Mouse (Mus musculus): Measurements from ENCODE around the gene Filip1l.
"Not testable (repeated sequence)": the region's sequence is repeated elsewhere in the genome, so short reads cannot be mapped to it uniquely, and the experiment has no call there.

The Filip1l gene

GRCm38 (mm10) chr16:57389566-57390251, 36.8 kb downstream of the Filip1l start:
- CTCF ChIA-PET = interaction anchor here in 1 of 4 experiments (1.0 kb wide), 1 partner anchor 9 kb away, joined by 3 read pairs; no protein-coding TSS in a partner anchor
- POLR2A ChIA-PET = no interaction called here

GRCm38 (mm10) chr16:57391171-57391570, 38.3 kb downstream of the Filip1l start:
- CTCF ChIA-PET, POLR2A ChIA-PET: not testable (repeated sequence)

DNA sequence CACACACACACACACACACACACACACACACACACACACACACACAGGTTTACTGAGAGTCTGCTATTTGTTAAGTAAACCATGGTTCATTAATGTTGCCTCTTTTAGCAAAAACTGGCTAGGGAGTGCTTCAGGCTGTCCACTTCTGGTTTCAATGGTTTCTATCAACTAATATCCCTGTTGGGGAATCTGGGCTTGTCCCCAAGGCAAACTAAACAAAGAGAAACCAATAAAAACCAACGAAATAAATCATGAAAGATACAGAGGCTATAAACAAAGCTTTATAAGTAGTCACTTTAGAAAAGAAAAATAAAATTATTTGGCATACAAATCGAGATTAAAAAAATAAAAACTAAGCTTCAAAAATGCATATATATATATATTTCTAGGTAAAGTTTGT, 39.6 kb downstream of the Filip1l start:
- ChIA-PET CTCF (no interaction called here), POLR2A (no interaction called here)

GRCm38 (mm10) chr16:57393161-57393560, 40.3 kb downstream of the Filip1l start:
- POLR2A ChIA-PET = interaction anchor here in 1 of 4 experiments (0.6 kb wide), 1 partner anchor 1132 kb away, joined by 3 read pairs; no protein-coding TSS in a partner anchor
- CTCF ChIA-PET = interaction anchor here in 2 of 4 experiments (0.6 kb wide), 2 partner anchors 30 to 48 kb away, joined by 3 read pairs; no protein-coding TSS in a partner anchor

- CTCF ChIA-PET = interaction anchor here in 1 of 4 experiments (3.0 kb wide), 1 partner anchor 153 kb away, joined by 23 read pairs; no protein-coding TSS in a partner anchor
- POLR2A ChIA-PET = interaction anchor here in 1 of 4 experiments (1.5 kb wide), 1 partner anchor 17 kb away, joined by 4 read pairs; no protein-coding TSS in a partner anchor
Measured at GRCm38 (mm10) chr16:57396249-57396648, 43.4 kb downstream of the Filip1l start.

DNA sequence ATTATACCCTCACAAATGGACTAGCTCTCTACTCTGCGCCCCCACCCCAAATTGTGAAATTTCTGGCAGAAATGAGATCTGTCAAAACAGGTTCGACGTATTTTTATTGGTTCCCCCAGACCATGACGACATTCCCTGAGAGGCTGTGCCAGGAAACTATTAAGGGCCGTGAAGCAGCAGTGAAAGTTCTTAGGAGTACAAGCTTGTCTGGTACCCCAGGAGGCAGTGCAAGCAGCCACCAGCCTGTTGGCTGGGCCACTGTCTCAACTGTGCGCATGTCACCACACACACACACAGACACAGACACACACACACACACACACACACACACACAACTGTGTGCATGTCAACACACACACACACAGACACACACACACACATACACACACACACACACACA, 45.0 kb downstream of the Filip1l start:
- POLR2A ChIA-PET = interaction anchor here in 2 of 4 experiments (1.0 to 1.5 kb wide), 2 partner anchors 30 to 117 kb away, joined by 3 read pairs; no protein-coding TSS in a partner anchor
- CTCF ChIA-PET = interaction anchor here in 3 of 4 experiments (0.7 to 3.1 kb wide), 7 partner anchors 15 to 748 kb away, joined by 3 to 29 read pairs (median 9); partner anchors contain the start of gene Nit2 (in 1 of the 3)

DNA sequence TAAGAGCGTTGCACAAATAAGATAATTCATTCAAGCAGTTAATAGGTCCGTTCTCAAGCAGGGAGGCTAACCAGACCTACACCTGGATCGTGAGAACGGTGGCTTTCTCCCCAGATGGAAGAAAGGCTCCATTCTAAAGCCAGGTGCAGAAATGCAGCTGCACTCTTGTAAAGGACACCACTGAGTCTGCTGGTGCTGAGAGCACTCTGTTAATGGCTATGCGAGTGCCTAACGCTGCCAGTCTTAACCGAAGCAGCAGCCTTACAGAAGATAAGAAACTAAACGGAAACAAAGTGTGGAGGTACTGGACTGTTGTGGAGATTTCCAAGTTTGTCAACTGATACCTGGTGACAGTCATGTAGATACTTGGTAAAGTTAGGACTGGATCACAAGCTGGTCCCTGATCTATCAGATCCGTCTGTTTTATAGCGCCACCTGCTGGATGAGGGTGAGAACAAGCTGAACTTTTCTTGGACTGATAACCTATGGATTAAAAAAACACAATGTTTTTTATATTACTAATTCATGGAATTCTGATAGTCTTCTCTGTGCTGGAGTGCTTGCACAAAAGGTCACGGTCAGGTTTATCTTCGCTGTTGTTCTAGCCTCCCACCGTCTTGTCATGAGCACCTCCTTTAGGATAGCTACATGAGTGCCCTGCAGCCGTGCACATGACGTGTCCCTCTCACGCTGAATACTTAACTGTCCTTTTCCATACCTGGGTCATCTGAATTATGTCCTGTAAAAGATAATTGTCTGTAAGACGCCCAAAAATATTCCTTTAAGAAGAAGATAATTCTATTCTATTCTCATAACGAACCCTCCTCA, 45.7 kb downstream of the Filip1l start:
- CTCF ChIA-PET = interaction anchor here (0.6 to 3.1 kb wide), 40 partner anchors 8 to 749 kb away, joined by 3 to 29 read pairs (median 4); partner anchors contain the start of gene Nit2 (in 1 of the 4)
- POLR2A ChIA-PET = interaction anchor here in 3 of 4 experiments (0.8 to 1.5 kb wide), 4 partner anchors 15 to 155 kb away, joined by 3 read pairs; no protein-coding TSS in a partner anchor

DNA sequence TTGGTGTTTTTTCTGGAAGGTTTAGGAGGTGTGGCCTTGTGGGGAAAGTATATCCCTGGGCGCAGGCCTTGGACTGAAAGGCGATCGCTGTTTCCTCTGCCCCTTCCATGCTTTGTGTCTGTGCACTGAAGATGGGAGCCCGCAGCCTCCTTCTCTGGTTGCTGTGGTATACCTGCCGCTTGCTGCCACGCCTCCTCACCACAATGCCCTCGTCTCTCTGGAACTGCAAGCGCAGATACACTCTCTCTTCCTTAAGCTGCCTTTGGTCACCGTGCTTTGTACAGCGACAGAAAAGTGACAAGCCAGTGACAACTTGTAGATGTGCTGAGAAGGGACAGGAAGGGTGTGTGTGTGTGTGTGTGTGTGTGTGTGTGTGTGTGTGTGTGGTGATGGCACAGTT, 46.7 kb downstream of the Filip1l start:
- CTCF ChIA-PET = interaction anchor here in 2 of 4 experiments (1.0 to 3.1 kb wide), 5 partner anchors 11 to 233 kb away, joined by 3 to 29 read pairs (median 7); partner anchors contain the start of gene Nit2 (in 1 of the 2)

GRCm38 (mm10) chr16:57401702-57402101, 48.8 kb downstream of the Filip1l start:
- CTCF ChIA-PET = no interaction called here
- POLR2A ChIA-PET = no interaction called here

More for the DNA sequence above, 46.7 kb downstream of the Filip1l start:
- POLR2A ChIA-PET = interaction anchor here in 1 of 4 experiments (0.8 kb wide), 1 partner anchor 14 kb away, joined by 3 read pairs; no protein-coding TSS in a partner anchor

DNA sequence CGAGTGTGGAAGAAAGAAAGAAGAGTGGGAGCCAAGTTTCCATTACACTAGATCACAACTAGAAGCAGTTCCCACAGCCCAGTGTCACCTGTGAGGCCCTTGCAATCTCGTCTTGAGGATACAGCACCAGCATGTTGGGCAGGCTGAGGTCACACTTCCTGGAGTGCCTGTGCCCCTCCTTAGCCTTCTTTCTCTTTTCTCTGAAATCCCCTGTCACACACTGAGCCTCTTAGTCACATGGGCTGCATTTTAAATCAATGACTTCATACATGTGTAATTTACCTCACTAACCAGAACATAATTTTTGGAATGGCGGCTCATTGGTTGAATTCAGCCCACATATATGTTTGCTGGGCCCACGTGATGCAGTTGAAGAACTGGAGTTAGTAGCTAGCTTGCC, 50.0 kb downstream of the Filip1l start:
- CTCF ChIA-PET = no interaction called here
- POLR2A ChIA-PET = no interaction called here

DNA sequence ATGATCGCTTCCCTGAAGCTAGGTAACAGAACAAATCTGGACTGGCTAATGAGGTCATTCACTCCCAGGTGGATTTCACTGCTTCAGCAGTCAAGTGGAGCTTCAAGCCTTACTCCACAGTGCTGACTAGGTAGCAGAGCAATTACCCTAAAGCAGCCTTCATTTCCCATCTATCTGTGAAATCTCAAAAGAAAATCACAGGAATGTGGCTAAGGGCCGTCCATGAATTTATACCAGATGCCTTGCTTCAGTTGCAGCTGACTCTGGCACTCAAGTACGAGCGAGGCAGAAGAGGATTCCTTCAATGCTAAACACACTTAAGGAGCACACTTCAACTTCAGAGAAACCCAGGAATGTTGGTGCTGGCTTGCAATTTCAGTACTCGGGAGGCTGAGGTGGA, 50.9 kb downstream of the Filip1l start:
- ChIA-PET CTCF (no interaction called here), POLR2A (no interaction called here)

DNA sequence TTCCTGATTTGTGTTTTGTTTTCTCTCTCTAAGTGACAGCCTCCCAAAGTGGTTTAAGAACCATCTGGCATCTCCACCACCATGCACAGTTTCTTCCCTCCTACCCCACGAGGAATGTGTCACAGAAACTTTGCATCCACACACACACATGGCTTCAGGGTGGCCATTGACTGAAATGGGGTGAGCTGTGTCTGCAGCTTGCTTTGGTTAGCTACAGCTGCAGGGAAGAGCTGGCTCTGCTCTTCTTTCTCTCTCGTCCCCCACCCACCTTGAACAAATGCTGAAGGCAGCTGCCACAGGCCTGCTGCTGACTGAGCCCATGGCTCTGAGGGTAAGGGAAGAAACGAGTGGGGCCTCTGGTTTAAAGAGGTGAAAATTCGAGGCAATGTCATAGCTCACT, 59.9 kb downstream of the Filip1l start:
- CTCF ChIA-PET = interaction anchor here in 3 of 4 experiments (0.6 to 1.8 kb wide), 4 partner anchors 14 to 895 kb away, joined by 3 to 11 read pairs (median 6); no protein-coding TSS in a partner anchor
- POLR2A ChIA-PET = interaction anchor here in 1 of 4 experiments (0.6 to 0.8 kb wide), 2 partner anchors 14 to 16 kb away, joined by 3 to 4 read pairs; no protein-coding TSS in a partner anchor

DNA sequence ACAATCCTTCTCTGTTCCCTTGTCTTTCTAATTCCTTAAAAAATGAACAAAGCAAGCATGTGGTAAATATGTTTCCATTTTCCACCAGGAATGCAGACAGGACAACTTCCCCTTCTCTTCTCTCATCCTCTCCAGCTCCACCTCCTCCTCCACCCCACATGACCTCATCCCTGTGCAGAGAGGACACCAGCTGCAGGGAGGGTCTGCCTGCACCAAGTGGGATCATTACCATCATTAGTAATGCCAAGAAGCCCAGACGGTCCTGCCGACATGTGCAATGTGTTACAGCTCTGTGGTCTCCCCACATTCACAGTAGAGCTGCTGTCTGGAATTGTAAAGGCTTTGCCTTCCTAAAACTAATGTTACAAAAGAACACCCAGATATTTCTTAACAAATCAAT, 63.2 kb downstream of the Filip1l start:
- POLR2A ChIA-PET = interaction anchor here in 1 of 4 experiments (0.7 to 2.2 kb wide), 2 partner anchors 11 to 761 kb away, joined by 3 to 5 read pairs; no protein-coding TSS in a partner anchor
- CTCF ChIA-PET = interaction anchor here in 3 of 4 experiments (0.7 to 1.1 kb wide), 3 partner anchors 17 to 51 kb away, joined by 3 read pairs; no protein-coding TSS in a partner anchor

DNA sequence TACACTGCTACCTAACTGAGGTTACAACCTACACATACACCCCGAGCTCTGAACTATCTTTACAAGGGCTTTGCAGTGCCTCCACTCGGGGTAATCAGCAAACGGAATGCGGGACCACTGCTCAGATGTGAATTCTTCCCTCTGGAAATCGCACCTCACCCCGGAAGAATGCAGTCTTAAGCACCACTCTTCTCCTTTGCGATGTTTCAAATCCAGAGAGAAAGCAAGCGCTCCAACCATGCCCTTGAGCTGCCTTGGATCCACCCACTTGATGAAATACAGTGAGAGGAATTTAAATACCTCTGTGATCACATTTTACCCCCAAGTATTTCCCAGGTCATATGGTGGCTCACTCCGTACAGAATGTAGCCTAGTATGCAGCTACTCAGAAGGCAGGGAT, 64.1 kb downstream of the Filip1l start:
- ChIA-PET POLR2A (interaction anchor here in 1 of 4 experiments (1.3 kb wide), 1 partner anchor 137 kb away, joined by 3 read pairs; no protein-coding TSS in a partner anchor), CTCF (no interaction called here)

DNA sequence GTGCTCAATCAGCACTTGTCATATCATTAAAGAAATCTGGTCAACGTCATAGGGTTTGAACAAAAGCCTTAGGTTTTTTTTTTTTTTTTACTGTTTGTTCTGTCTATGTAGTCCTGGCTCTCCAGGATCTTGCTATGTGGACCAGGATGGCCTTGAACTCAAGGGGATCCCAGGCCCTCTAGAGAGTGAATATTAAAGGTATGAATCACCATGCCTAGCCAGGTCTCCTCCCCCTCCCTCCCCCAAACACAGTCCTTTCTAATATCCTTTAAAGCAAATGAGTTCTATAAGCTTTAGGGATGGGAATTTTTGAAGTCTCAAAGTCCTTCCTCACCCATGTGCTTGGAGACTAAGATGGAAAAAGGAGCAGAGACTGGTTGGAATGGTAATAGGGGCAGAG, 65.1 kb downstream of the Filip1l start:
- CTCF ChIA-PET = no interaction called here
- POLR2A ChIA-PET = no interaction called here

DNA sequence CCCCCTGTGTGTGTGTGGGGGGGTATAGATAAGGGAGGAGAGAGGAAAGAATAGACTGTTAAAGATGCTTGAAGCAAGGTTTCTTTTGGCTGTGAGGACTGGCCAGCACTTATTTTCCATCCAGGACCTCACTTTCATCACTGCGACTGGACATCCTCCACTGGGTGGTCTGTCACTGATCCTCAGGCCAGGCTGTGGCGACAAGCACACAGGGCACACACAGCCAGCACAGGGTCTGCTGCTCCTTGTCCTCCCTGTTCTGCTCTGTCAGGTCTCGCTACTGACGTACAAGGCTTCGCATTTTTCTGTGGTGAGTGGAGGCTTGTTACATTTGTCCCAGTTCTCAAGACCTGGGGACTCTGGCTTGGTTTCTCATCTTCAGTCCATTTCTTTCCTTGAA, 66.4 kb downstream of the Filip1l start:
- ChIA-PET POLR2A (no interaction called here), CTCF (no interaction called here)

DNA sequence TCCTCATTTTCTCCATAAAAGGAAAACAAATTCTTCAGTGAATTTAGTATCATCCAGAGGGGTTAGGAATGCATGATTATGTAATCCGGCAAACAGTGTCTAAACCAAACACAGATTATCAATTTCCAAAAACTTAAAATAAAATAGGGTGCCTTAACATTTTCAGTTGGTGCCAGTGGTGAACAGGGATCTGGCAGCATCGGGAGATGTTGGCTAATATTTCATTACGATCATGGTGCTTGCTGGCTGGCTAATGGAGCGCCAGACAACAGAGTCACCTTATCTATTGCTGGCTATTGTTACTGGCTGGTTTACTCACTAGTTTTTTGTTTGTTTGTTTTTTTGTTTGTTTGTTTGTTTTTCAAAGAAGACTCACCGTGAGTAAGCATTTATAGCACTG, 67.0 kb downstream of the Filip1l start:
- POLR2A ChIA-PET = interaction anchor here in 1 of 4 experiments (1.3 kb wide), 1 partner anchor 10 kb away, joined by 3 read pairs; no protein-coding TSS in a partner anchor
- CTCF ChIA-PET = no interaction called here

GRCm38 (mm10) chr16:57420773-57421556, 68.1 kb downstream of the Filip1l start:
- POLR2A ChIA-PET = interaction anchor here in 1 of 4 experiments (0.7 to 1.3 kb wide), 3 partner anchors 9 to 104 kb away, joined by 3 to 4 read pairs (median 3); no protein-coding TSS in a partner anchor
- CTCF ChIA-PET = no interaction called here

Measured in embryonic stem cell, embryonic (primary cell).